Mouse (Mus musculus) heart, embryonic 13.5 days (tissue): Measurements from ENCODE around the gene Rlbp1. TPM values are rescaled to one million over a fixed set of nuclear protein-coding genes. Genes with fewer than 3 reads are reported as not detected.

Experiments used
- ATAC-seq: fragments of 200-750 bp; cut with Nextera tagmentation; 2 replicates; pipeline ENCODE4 v1.8.0; 2017; ENCODE audit warnings: moderate TSS enrichment; ENCODE audit not compliant: insufficient number of reproducible peaks, low FRiP score, low TSS enrichment; ENCODE audit errors: extremely low read depth
- H3K27ac ChIP-seq: fragments of 300-500 bp; sonication (generic); replicated peaks from 2 replicates; pipeline ENCODE4 v1.5.1; 2015; ENCODE audit warnings: moderate library complexity, mild to moderate bottlenecking, inconsistent platforms
- H3K27me3 ChIP-seq: fragments of 300-500 bp; sonication (generic); replicated peaks from 2 replicates; pipeline ENCODE4 v1.6.1; 2015; ENCODE audit warnings: mild to moderate bottlenecking, inconsistent platforms
- H3K36me3 ChIP-seq: fragments of 300-500 bp; sonication (generic); 2 replicates; pipeline ENCODE4 v1.6.1; 2015; ENCODE audit warnings: mild to moderate bottlenecking, inconsistent platforms
- H3K4me1 ChIP-seq: fragments of 300-500 bp; sonication (generic); 2 replicates; pipeline ENCODE4 v1.6.1; 2015; ENCODE audit warnings: inconsistent platforms
- H3K4me2 ChIP-seq: fragments of 300-500 bp; sonication (generic); 2 replicates; pipeline ENCODE4 v1.6.1; 2015; ENCODE audit warnings: inconsistent platforms, mild to moderate bottlenecking, moderate library complexity
- H3K4me3 ChIP-seq: fragments of 300-500 bp; sonication (generic); 2 replicates; pipeline ENCODE4 v1.5.1; 2015; ENCODE audit warnings: moderate library complexity, mild to moderate bottlenecking, inconsistent platforms
- H3K9ac ChIP-seq: fragments of 300-500 bp; sonication (generic); 2 replicates; pipeline ENCODE4 v1.6.1; 2015; ENCODE audit warnings: inconsistent platforms, mild to moderate bottlenecking, moderate library complexity
- H3K9me3 ChIP-seq: fragments of 300-500 bp; sonication (generic); 2 replicates; pipeline ENCODE4 v1.6.1; 2016; ENCODE audit warnings: inconsistent platforms
- WGBS: fragments of 180-500 bp; shearing (Covaris S2); methylation state at CpG from one replicate; pipeline ENCODE4 v1.1.7; 2015; ENCODE audit warnings: mixed read lengths; 5-methylcytosine and 5-hydroxymethylcytosine counted together
- polyA plus RNA-seq: library from polyadenylated mRNA; unstranded; fragments of >200 nt; fragmentation: Nextera tagmentation; extraction: Ambion mirVana; gene quantifications from 2 replicates; pipeline ENCODE4 v1.2.1, GENCODE M21; 2015

The Rlbp1 gene
- polyA plus RNA-seq, 1 experiment from 2014 or later = not detected

DNA sequence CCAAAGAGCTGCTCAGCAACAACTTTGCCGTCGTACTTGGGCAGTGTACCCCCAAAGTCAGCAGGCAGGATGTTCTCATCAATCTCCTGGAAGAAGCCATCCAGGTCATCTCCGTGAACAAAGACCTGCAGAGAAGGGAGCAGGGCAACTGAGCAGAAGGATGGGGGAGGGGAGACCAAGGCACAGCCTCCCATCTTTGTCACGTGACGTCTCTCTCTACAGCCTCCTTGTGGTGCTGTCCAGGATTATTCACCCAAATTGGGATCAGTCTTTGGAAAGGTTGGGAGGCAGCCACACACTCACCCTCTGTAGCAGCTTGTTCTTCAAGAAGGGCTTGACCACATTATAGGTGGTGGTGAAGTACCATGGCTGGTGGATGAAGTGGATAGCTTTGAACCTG, 11.3 kb downstream of the Rlbp1 start:
- Histone ChIP-seq H3K27ac (no peak overlapping the region), H3K4me1 (peaks cover 12% of the 10 kb centered on the region), H3K36me3 (no peaks in the 10 kb centered on the region), H3K27me3 (peaks cover 31% of the 10 kb centered on the region), H3K4me2 (no peak overlapping the region), H3K4me3 (no peak overlapping the region), H3K9ac (no peak overlapping the region), H3K9me3 (no peaks in the 10 kb centered on the region)
- ATAC-seq = no peak
- WGBS = 73% methylated on average over 5 of the region's 5 CpGs

DNA sequence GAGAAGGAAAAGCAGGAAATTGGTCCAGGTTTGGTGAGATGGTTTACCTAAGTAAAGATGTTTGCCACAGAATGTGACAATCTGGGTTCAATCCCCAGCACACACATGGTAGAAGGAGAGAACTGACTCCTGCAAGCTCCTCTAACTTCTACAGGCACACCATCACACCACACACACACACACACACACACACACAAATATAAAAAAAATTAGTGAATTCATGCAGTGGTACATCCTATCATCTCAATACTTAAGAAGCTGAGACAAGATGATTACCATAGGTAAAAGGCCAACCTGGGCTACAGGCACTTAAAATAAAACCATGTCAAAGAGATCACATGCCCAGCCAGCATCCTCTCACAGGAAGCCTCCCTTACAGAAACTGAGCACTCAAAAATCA, 12.8 kb downstream of the Rlbp1 start:
- Histone ChIP-seq H3K4me2 (no peak overlapping the region), H3K4me1 (peaks cover 12% of the 10 kb centered on the region), H3K4me3 (no peak overlapping the region), H3K9ac (no peak overlapping the region), H3K27ac (no peak overlapping the region), H3K9me3 (no peaks in the 10 kb centered on the region), H3K27me3 (peaks cover 22% of the 10 kb centered on the region), H3K36me3 (no peaks in the 10 kb centered on the region)
- no peak for ATAC-seq

DNA sequence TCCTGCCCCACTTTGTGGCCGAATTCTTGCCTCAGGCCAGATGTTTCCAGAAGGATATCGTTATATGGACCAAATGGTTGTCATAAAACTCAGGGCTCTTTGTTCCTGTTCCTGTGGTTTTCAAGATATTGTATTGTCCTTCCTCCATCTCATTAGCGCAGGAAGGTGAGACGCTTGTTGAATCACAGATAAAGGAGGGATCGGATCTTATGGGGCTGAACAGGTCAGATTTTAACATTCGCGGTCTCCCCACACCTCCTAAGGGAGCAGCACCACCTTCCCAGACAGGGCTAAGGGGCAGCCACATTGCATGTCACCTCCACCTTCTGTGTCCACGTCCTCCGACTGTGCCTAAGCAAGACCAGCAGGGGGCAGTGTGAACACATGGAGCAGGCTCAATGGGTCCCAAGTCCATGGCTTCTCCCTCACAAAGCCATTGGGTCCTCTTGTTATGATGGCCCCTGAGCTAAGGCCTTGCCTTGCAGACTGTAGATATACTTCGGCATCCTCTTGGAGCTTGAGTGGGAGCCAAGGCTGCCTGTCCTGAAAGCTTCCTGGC, 15.4 kb downstream of the Rlbp1 start:
- Histone ChIP-seq H3K27ac (no peak overlapping the region), H3K36me3 (no peaks in the 10 kb centered on the region), H3K4me3 (no peak overlapping the region), H3K9ac (no peak overlapping the region), H3K4me1 (peaks cover 12% of the 10 kb centered on the region), H3K4me2 (no peak overlapping the region), H3K9me3 (no peaks in the 10 kb centered on the region), H3K27me3 (peaks cover 11% of the 10 kb centered on the region)
- WGBS = 31% methylated on average over 10 of the region's 10 CpGs
- ATAC-seq = no peak

DNA sequence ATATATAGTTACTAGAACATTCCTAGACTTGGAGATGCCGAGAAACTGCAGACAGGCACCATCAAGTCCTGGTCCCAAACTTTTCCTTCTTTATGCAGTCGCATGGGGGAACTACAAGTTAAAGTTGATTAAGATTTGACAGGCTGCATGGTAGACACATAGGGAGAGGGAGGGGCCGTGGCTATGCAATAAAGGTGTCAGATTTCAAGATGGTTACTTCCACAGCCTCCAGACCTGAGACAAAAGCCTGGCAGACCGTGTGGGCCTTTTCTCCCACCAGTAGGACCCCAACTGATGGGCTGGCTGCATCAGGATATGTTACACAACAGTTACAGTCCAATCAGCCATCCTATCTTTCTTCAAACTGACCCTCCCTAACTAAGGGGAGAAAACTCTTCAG, 17.4 kb downstream of the Rlbp1 start:
- 45% methylated on average over 4 of the region's 4 CpGs for WGBS
- H3K27ac ChIP-seq = no peak overlapping the region
- no peaks in the 10 kb centered on the region for H3K4me1 ChIP-seq
- H3K9ac ChIP-seq = no peak overlapping the region
- no peak overlapping the region for H3K4me3 ChIP-seq
- H3K4me2 ChIP-seq = no peak overlapping the region
- peaks cover 24% of the 10 kb centered on the region for H3K27me3 ChIP-seq
- ATAC-seq = no peak
- no peaks in the 10 kb centered on the region for H3K9me3 ChIP-seq
- no peaks in the 10 kb centered on the region for H3K36me3 ChIP-seq

DNA sequence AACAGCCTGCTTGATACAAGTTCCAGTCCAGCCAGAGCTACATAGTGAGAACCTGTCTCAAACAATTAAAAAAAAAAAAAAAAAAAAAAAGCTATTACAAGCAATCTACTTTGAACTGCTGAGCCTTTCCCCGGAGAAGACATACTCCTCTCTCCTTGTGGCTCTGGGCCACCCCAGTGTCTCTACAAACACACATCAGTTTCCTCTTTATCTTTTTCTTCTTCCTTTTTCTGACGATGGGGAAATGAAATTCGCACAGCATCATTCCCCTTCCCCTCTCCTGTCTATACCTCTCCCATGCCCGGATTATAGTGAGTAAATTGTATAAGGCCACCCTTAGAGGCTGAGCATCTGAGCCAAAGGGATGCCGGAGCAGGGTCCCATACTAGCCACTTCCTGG, 18.2 kb downstream of the Rlbp1 start:
- Histone ChIP-seq H3K36me3 (no peaks in the 10 kb centered on the region), H3K9me3 (no peaks in the 10 kb centered on the region), H3K9ac (no peak overlapping the region), H3K4me1 (peaks cover 6% of the 10 kb centered on the region), H3K4me3 (no peak overlapping the region), H3K27ac (no peak overlapping the region), H3K27me3 (peaks cover 27% of the 10 kb centered on the region), H3K4me2 (no peak overlapping the region)
- no peak for ATAC-seq
- WGBS = 63% methylated on average over 5 of the region's 5 CpGs

DNA sequence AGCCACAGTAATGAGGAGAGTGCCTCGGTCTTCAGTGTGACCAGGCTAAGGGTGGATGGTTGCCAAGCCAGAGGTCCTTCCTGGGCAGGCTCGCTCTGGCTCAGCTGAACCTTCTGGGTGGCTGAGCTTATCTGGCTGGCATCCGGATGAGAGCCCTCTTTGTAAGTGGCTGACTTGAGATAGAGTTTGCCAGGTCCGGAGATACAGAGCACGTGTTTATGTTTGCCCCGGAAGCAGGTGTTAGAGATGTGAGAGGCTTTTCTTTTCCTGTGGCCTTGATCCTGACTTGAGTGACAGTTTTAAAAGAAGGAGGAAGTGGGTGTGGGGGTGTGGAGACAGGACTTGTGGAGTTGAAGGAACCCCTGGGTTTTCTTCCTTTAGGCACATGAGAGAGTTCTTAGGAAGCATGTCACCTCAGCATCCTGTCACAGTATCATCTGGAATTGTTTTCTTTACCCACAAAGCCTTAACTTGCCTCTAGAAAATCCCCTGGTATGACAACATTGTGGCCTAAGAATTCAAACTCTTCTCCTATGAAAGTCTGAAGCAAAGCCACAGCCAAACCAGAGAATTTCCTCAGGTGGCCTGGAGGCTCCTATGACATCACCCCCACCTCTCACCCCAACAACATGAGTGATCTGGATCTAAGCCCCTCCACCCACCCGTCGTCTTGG, 23.3 kb downstream of the Rlbp1 start:
- ATAC-seq = peak; percentile 35; the same call in 1 of the 2 replicates
- peaks cover 56% of the 10 kb centered on the region for H3K4me1 ChIP-seq
- no peak overlapping the region for H3K9ac ChIP-seq
- H3K4me3 ChIP-seq = no peak overlapping the region
- no peaks in the 10 kb centered on the region for H3K9me3 ChIP-seq
- peaks cover 42% of the 10 kb centered on the region for H3K27me3 ChIP-seq
- H3K27ac ChIP-seq = peak overlapping the region; percentile 22
- WGBS = 25% methylated on average over 8 of the region's 8 CpGs
- H3K4me2 ChIP-seq = peak overlapping the region; percentile 10; the same call in 1 of the 2 replicates
- 0 out of 2 replicates have a peak, but pooled peaks cover 4% of the 10 kb centered on the region for H3K36me3 ChIP-seq

DNA sequence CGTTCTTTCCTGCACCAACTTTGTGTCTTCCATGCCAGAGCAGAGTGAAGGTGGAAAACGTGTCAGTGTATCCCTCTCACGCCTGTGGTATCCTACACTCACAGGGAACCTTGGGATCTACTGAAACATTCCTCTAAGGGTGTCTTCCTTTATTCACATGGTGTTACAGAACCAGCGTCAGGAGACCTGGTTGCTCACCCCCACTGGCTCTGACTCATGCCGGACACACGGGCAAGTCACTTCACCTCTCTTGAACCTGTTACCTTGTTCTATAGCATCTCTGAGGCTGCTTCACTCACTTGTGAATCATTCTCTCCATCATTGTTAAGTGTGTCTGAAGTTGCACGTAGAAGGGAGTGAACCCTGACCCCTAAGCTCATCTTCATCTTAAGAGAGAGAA, 24.0 kb downstream of the Rlbp1 start:
- Histone ChIP-seq H3K27me3 (peaks cover 42% of the 10 kb centered on the region), H3K4me2 (0 out of 2 replicates have a peak overlapping the region, but pooled peaks have one; percentile 10), H3K4me3 (no peak overlapping the region), H3K36me3 (0 out of 2 replicates have a peak, but pooled peaks cover 4% of the 10 kb centered on the region), H3K4me1 (peaks cover 63% of the 10 kb centered on the region), H3K9me3 (no peaks in the 10 kb centered on the region), H3K9ac (no peak overlapping the region), H3K27ac (peak overlapping the region; percentile 22)
- WGBS = 77% methylated on average over 7 of the region's 7 CpGs
- no peak for ATAC-seq

DNA sequence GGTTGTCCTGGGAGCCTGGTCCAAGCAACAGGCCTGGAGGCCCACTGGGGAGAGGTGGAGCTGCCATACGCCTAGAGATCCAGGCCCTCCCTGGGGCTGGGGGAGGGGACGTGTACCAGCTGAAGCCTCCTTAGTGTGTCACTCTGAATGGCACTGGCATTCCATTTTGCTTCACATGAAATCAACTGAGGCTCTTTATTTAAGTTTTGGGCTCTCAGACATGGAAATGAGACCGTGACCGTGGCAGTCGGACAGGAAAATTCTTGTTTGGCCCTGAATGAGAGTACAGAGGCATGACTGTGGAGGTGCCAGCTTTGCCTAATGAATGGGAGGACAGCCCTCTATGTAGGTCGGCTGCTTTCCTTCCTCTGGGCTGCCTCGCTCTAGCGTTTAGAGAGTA, 24.6 kb downstream of the Rlbp1 start:
- H3K9ac ChIP-seq = no peak overlapping the region
- H3K4me2 ChIP-seq = no peak overlapping the region
- 84% methylated on average over 8 of the region's 8 CpGs for WGBS
- H3K27me3 ChIP-seq = peaks cover 47% of the 10 kb centered on the region
- no peak overlapping the region for H3K27ac ChIP-seq
- no peak overlapping the region for H3K4me3 ChIP-seq
- H3K4me1 ChIP-seq = peaks cover 69% of the 10 kb centered on the region
- no peaks in the 10 kb centered on the region for H3K9me3 ChIP-seq
- H3K36me3 ChIP-seq = 0 out of 2 replicates have a peak, but pooled peaks cover 5% of the 10 kb centered on the region
- ATAC-seq = no peak

DNA sequence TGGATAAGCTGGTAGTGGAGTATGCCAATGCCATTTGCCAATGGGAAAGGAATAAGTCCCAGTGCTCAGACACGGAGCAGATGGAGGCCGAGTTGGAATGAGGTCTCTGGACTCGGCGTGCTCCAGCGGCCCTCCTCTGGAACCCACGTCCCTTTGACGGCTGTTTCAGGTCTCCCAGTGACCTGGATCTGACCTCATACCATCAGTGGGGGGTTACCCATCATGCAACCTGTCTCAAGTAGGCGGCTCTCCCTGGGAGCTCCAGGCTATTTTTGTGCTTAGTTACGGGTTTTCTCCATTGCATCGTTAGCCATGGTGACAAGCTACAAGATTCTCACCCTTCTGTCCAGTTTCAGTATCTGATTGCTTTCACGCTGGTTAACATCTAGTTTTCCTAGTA, 26.8 kb downstream of the Rlbp1 start:
- 32% methylated on average over 11 of the region's 11 CpGs for WGBS

DNA sequence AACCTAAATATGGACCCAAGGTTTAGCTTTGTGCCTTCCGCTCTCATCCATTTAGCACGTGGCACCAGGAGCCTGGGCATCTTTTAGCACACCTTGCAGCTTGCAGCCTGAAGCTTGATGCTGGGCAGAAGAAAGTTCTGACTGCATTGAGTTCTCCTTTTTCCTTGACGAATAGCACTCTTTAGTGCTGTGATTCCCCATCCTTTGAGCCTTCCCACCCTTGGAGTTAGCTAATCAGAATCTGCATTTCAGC, 27.7 kb downstream of the Rlbp1 start:
- no peaks in the 10 kb centered on the region for H3K9me3 ChIP-seq
- H3K9ac ChIP-seq = 0 out of 2 replicates have a peak overlapping the region, but pooled peaks have one; percentile 62
- peak overlapping the region; percentile 42 for H3K4me3 ChIP-seq
- H3K27me3 ChIP-seq = peaks cover 56% of the 10 kb centered on the region
- peak overlapping the region; percentile 68 for H3K4me2 ChIP-seq
- WGBS = 37% methylated on average over 3 of the region's 3 CpGs
- peaks cover 70% of the 10 kb centered on the region for H3K4me1 ChIP-seq
- H3K36me3 ChIP-seq = peaks cover 30% of the 10 kb centered on the region
- peak overlapping the region; percentile 81 for H3K27ac ChIP-seq
- 0 out of 2 replicates have a peak, but pooled peaks have one; percentile 1 for ATAC-seq

More for the DNA sequence above, 26.8 kb downstream of the Rlbp1 start:
- H3K27me3 ChIP-seq = peaks cover 56% of the 10 kb centered on the region
- peaks cover 72% of the 10 kb centered on the region for H3K4me1 ChIP-seq
- H3K9me3 ChIP-seq = no peaks in the 10 kb centered on the region
- H3K36me3 ChIP-seq = peaks cover 23% of the 10 kb centered on the region
- peak overlapping the region; percentile 68 for H3K4me2 ChIP-seq
- peak overlapping the region; percentile 42 for H3K4me3 ChIP-seq
- H3K9ac ChIP-seq = peak overlapping the region; percentile 62; the same call in 1 of the 2 replicates
- ATAC-seq = no peak
- peak overlapping the region; percentile 81 for H3K27ac ChIP-seq

DNA sequence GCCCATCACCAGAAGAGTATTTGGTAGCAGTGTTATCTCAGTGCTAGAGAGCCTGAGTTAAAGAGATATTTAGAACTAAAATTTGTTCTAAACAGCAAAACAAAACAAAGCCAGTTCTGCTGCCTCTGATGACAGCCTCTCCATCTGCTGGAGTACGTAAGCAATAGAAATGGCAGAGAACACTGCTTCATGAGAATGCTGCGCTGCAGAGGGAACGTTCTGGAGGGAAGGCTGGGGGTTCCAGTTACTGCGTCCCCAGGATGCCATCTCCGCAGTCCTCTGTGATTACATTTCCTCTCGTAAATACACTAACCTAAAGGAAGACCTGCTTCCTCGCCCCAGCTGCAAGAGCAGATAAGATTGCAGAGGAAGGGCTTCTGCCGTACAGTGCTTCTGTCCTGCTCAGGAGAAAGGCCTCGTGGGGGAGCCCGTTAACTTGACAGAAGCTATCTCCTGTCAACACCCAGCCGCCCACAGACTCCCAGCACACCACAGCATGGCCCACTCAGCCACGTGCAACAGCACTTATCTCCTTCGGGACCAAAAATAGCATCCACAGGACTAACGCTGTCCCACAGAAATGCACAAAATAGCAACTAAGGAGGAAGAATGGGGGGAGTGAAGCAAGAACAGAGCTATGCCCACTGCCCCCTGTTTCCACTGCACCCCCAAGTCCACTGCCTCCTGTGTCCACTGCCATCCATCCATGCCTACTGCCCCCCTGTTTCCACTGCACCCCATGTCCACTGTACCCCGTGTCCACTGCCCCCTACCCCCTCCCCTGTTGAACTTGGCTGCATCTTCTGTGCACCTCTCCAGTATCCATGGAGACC, 28.3 kb downstream of the Rlbp1 start:
- H3K27me3 ChIP-seq = peaks cover 59% of the 10 kb centered on the region
- H3K4me2 ChIP-seq = peak overlapping the region; percentile 68
- H3K27ac ChIP-seq = peak overlapping the region; percentile 81
- 4% methylated on average over 15 of the region's 15 CpGs for WGBS
- peak; percentile 68; the same call in 1 of the 2 replicates for ATAC-seq
- peak overlapping the region; percentile 42 for H3K4me3 ChIP-seq
- H3K4me1 ChIP-seq = peaks cover 65% of the 10 kb centered on the region
- H3K36me3 ChIP-seq = peaks cover 33% of the 10 kb centered on the region
- H3K9me3 ChIP-seq = no peaks in the 10 kb centered on the region
- H3K9ac ChIP-seq = peak overlapping the region; percentile 59
